Mouse (Mus musculus): ENCODE measurements around the gene Abcg5. TPM values are rescaled to one million over a fixed set of nuclear protein-coding genes. Genes with fewer than 3 reads are reported as not detected.

Gene Abcg5
- polyA plus RNA-seq, 1 experiment from 2014 or later, result 3.1 TPM

DNA sequence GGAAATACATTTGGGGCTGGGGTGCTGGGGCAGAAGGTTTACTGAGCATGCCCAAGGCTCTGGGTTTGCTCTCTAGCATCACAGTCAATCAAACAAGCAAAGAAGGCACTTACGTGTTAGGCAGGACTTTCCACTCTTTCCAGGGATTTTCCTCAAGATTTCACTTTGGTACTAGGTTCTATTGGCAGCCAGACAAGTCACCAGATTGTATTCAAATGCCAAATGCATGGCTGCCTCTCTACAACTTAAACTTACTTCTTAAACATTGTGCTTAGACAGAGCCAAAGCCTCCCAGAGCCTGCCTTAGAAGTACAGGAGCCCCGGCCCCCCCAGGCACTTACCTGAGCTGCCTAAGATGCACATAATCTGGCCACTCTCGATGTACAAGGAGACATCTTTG is 1.1 kb downstream of the Abcg5 start:
- ATAC-seq (replicated peaks), result no peak
- Histone ChIP-seq H3K27me3 (no peaks in the 10 kb centered on the region), H3K4me3 (no peak overlapping the region), H3K9ac (replicated peaks) (no peak overlapping the region), H3K4me2 (replicated peaks) (no peak overlapping the region), H3K27ac (replicated peaks) (no peak overlapping the region), H3K36me3 (no peaks in the 10 kb centered on the region), H3K9me3 (no peaks in the 10 kb centered on the region), H3K4me1 (no peaks in the 10 kb centered on the region)
- WGBS, result 66% methylated on average over 3 of the region's 3 CpGs

DNA sequence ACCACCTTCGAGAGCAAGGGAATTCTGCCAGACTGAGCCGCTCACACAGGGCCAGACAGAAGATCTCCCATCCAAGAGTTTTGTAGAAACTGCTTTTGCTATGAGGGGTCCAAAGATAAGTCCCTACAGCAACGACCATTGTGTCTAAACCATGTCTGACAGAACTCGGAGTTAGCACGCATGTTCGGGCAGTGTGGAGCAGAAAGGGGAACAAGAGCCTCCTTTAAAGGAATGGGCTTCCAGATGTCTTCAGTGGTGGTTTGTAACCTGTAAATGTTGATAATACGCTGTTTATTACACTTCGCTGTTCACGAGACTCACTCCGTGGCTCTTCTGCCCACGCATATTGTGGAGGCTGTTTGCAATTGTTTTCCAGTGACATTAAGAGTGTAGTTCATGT is 5.2 kb downstream of the Abcg5 start:
- Histone ChIP-seq H3K9me3 (no peaks in the 10 kb centered on the region), H3K27me3 (peaks cover 17% of the 10 kb centered on the region), H3K4me1 (peaks cover 10% of the 10 kb centered on the region), H3K4me2 (replicated peaks) (no peak overlapping the region), H3K36me3 (no peaks in the 10 kb centered on the region), H3K4me3 (no peak overlapping the region), H3K9ac (replicated peaks) (no peak overlapping the region), H3K27ac (replicated peaks) (no peak overlapping the region)
- no peak for ATAC-seq (replicated peaks)
- WGBS, result 92% methylated on average over 11 of the region's 11 CpGs

DNA sequence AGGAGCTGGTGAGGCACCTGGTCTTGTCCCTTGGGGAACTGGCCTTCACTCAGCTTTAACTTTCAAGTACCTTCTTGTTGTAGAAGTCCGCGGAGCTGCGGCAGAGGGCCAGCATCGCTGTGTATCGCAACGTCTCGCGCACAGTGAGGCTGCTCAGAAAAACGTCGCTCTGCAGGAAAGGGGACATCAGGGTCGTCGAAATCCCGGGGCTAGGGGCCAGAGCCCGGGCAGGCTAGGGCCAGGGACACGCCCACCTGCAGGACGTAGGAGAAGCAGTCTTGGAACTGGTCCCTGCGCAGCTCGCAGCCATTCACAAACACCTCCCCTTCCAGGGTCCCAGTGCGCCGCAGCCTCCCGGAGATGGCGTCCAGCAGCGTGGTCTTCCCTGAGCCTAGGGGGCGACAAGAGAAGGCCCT is 6.9 kb downstream of the Abcg5 start, which contains the start of gene Abcg8:
TSS of gene Abcg8 (plus strand) at position 352 of the 416 bp plus-strand sequence.
- H3K36me3 ChIP-seq, result no peaks in the 10 kb centered on the region
- peaks cover 10% of the 10 kb centered on the region for H3K4me1 ChIP-seq
- H3K9me3 ChIP-seq, result no peaks in the 10 kb centered on the region
- 0 out of 2 replicates have a peak within 1 kb of the TSS, but pooled peaks have one; percentile 11 for H3K9ac ChIP-seq (replicated peaks)
- peaks cover 17% of the 10 kb centered on the region for H3K27me3 ChIP-seq
- 4% methylated on average over 24 of the region's 24 CpGs for WGBS
- H3K4me3 ChIP-seq, result peak within 1 kb of the TSS; percentile 35
- no peak within 1 kb of the TSS for H3K27ac ChIP-seq (replicated peaks)
- peak; percentile 63; the same call in 1 of the 2 replicates for ATAC-seq (replicated peaks)
- H3K4me2 ChIP-seq (replicated peaks), result peak within 1 kb of the TSS; percentile 52

DNA sequence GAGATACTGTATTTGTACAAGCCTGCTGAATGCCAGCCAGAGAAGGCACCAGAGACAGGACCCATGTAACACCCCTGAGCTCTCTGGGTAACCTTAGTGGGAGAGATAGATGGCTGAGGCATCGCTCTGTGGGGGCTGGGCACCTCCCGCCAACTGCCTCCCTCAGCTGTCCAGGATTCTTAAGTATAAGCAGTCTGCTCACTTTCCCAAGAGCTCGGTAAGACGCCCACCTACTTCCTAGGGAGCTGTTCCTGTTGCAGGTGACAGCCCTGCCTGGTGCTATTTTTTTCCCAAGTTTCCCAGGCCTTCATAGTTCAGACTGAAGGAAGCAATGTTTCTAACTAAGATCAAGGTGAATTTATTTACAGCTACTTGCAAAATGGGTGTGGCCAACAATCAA is 7.6 kb downstream of the Abcg5 start:
- Histone ChIP-seq H3K27me3 (peaks cover 17% of the 10 kb centered on the region), H3K4me2 (replicated peaks) (no peak overlapping the region), H3K9ac (replicated peaks) (no peak overlapping the region), H3K27ac (replicated peaks) (no peak overlapping the region), H3K4me3 (no peak overlapping the region), H3K4me1 (peaks cover 10% of the 10 kb centered on the region), H3K9me3 (no peaks in the 10 kb centered on the region), H3K36me3 (no peaks in the 10 kb centered on the region)
- WGBS, result 60% methylated on average over 4 of the region's 4 CpGs
- no peak for ATAC-seq (replicated peaks)

DNA sequence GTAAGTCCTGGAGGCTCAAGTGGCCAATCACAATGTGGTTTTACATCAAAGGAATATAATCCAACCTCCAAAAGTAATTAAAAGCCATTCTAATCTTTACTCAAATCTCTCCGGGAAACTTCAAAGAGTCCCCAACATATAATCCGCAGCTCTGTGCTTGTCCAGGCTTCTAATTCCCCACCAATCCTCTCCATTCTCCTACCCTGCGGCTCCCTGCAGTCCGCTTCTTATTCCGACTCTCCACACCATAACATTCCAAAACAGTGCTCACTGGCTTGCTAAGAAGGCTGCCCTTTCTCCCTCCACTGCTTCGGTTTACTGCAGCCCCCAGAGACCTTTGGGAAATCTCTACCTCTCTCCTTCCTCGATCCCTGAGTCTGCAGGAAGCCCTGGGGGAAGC is 8.8 kb downstream of the Abcg5 start:
- Histone ChIP-seq H3K36me3 (no peaks in the 10 kb centered on the region), H3K4me2 (replicated peaks) (no peak overlapping the region), H3K9ac (replicated peaks) (no peak overlapping the region), H3K27me3 (peaks cover 17% of the 10 kb centered on the region), H3K9me3 (no peaks in the 10 kb centered on the region), H3K4me1 (peaks cover 10% of the 10 kb centered on the region), H3K27ac (replicated peaks) (no peak overlapping the region), H3K4me3 (no peak overlapping the region)
- no peak for ATAC-seq (replicated peaks)
- 4% methylated on average over 7 of the region's 7 CpGs for WGBS

DNA sequence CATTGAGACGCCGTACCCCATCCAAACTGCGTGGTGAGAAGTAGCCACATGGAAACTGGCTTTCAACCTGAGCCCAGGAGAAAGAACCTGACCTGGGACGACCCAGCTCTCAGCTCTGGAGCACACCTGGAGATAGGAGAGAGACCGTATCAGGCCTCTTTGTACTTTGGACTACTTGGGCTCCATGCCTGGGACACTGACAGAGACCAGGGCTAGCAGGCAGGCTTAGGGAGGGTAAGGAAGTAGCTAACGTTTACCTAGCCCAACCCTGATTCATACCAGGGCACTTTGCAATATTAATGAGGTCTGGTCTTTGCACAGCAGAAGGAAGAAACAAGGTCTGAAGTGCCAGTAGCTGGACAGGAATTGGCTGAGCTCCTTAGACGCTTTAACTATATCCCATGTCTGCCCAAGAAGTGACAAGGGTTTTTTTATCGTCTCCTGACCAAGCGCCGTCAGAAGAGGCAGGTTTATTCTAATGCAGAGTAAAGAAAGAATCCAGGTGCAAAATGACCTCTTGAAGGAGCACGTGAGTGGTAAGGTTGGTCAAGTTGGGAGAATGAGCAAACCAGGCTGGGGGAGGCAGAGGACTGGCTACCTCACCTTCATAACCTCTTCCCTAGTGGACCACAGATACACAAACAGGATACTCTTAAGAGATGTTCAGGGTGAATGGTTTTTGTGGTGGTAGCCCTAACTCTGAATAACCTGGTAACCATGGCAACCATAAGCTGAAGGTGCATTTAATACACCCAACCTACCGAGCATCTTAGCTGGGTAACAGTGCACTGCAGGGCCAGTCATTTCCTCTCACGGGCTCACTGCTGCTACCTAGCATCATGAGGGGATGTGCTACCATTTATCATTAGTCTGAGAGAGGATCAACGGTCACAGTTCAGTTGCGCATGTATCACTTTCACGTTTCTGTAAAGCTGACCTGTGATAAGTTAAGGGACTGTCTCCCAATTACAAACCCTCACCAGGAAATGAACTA is 10.1 kb downstream of the Abcg5 start:
- Histone ChIP-seq H3K27ac (replicated peaks) (no peak overlapping the region), H3K27me3 (peaks cover 17% of the 10 kb centered on the region), H3K4me1 (peaks cover 10% of the 10 kb centered on the region), H3K4me2 (replicated peaks) (no peak overlapping the region), H3K36me3 (no peaks in the 10 kb centered on the region), H3K9me3 (no peaks in the 10 kb centered on the region), H3K4me3 (no peak overlapping the region), H3K9ac (replicated peaks) (no peak overlapping the region)
- 75% methylated on average over 16 of the region's 16 CpGs for WGBS
- no peak for ATAC-seq (replicated peaks)

DNA sequence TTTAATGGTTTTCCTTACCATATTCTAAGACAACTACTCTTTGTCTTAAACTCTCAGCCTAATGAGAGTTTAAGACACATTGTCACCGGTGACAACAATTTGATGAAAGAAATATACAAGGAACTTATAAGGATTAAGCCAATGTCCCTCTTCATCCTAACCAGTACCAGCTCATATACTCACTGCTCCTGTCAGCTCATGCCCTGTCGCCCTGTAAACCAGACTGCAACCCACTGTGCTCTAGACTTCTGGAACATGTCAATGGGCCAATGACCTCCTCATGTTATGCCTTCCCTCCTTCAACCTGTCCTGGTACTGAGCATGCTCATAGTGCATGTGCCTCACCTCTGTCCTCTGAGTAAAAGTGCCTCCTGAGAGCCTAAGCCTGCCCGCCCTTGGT is 15.0 kb downstream of the Abcg5 start:
- WGBS, result 90% methylated on average over 3 of the region's 3 CpGs
- Histone ChIP-seq H3K27ac (replicated peaks) (no peak overlapping the region), H3K4me1 (no peaks in the 10 kb centered on the region), H3K4me2 (replicated peaks) (no peak overlapping the region), H3K4me3 (no peak overlapping the region), H3K36me3 (no peaks in the 10 kb centered on the region), H3K9ac (replicated peaks) (no peak overlapping the region), H3K9me3 (no peaks in the 10 kb centered on the region), H3K27me3 (no peaks in the 10 kb centered on the region)
- no peak for ATAC-seq (replicated peaks)

DNA sequence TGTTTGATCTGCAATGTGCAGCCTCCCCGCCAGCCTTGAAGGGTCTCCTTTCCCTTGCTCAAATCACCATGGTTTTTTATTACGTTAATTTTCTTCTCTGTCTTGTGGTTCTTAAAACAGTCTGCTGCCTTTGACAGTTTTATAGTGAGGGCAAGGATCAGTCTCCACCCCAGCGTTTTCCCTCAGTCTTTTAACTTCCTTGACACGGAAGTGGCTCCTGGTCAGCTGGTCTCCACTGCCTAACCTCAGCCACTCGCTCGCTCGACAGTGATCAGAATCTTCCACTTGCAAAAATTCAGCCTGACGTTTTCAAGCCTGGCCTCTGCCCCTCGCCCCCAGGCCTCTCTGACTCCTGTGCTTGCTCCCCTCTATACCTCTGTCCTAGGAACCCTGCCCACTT is 17.1 kb downstream of the Abcg5 start:
- no peak overlapping the region for H3K4me2 ChIP-seq (replicated peaks)
- H3K4me3 ChIP-seq, result no peak overlapping the region
- no peak for ATAC-seq (replicated peaks)
- 67% methylated on average over 9 of the region's 9 CpGs for WGBS
- H3K9me3 ChIP-seq, result no peaks in the 10 kb centered on the region
- no peak overlapping the region for H3K27ac ChIP-seq (replicated peaks)
- no peaks in the 10 kb centered on the region for H3K36me3 ChIP-seq
- H3K9ac ChIP-seq (replicated peaks), result no peak overlapping the region
- no peaks in the 10 kb centered on the region for H3K4me1 ChIP-seq
- no peaks in the 10 kb centered on the region for H3K27me3 ChIP-seq

DNA sequence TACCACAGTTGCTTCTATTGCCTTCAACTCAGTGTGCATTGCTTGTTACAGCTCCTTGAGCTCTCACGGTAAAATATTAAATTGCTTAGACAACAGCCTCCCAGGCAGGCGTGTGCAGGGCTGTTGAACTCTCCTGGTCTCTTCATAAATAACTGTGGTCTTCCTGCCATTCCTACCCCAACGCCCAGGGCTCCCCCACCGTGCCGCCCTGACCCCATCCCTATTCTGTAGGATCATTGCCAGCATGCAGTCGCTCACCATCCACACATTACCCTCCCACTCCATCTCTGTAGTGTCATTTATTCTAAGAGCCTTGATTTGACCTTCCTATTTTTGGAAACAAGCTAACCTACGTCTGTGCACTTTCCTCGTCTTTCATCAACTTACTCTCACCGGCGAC is 17.8 kb downstream of the Abcg5 start:
- no peaks in the 10 kb centered on the region for H3K4me1 ChIP-seq
- H3K4me2 ChIP-seq (replicated peaks), result no peak overlapping the region
- H3K9ac ChIP-seq (replicated peaks), result no peak overlapping the region
- no peaks in the 10 kb centered on the region for H3K27me3 ChIP-seq
- no peak overlapping the region for H3K4me3 ChIP-seq
- H3K9me3 ChIP-seq, result no peaks in the 10 kb centered on the region
- WGBS, result 68% methylated on average over 10 of the region's 10 CpGs
- no peaks in the 10 kb centered on the region for H3K36me3 ChIP-seq
- no peak for ATAC-seq (replicated peaks)
- H3K27ac ChIP-seq (replicated peaks), result no peak overlapping the region

DNA sequence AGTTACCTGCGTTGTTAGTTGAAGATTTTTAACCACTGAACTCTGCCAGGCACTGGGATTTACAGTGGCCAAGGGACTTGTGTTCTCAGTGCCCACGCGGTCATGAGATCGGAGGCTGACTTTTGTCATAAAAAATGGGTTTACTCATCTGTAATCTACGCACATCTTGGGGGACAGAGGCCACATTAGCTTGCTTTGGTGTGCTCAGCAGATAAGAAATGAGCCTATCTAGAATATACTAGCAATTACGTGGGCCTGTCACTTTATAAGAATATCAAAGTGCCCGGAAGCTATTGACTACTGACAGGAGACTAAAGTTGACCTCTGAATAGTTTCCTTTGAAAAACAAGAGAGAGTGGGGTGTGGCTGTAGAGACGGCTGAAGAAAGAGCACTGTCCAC is 23.9 kb downstream of the Abcg5 start:
- H3K9me3 ChIP-seq, result no peaks in the 10 kb centered on the region
- 79% methylated on average over 8 of the region's 8 CpGs for WGBS
- H3K4me3 ChIP-seq, result no peak overlapping the region
- peaks cover 3% of the 10 kb centered on the region; the same call in 1 of the 2 replicates for H3K4me1 ChIP-seq
- ATAC-seq (replicated peaks), result no peak
- H3K4me2 ChIP-seq (replicated peaks), result no peak overlapping the region
- H3K27ac ChIP-seq (replicated peaks), result no peak overlapping the region
- no peak overlapping the region for H3K9ac ChIP-seq (replicated peaks)
- H3K27me3 ChIP-seq, result no peaks in the 10 kb centered on the region
- H3K36me3 ChIP-seq, result no peaks in the 10 kb centered on the region

DNA sequence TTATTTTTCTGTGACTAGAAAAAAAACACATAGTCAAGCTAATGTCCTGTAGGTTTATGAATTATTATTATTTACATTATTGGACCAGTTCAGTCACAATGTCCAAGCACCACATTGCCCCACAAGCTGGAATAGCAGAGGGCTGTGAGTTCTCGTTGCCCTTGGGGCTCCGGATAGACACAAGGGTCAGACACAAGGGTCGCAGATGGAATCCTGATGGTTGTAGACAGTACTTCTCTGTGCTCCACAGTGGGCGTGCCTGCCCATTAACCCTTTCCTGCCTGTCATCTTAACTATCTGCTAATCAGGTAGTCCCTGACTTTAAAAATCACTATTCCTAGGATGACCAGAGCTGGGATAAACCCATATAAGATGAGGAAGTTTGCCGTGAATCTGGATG is 24.6 kb downstream of the Abcg5 start:
- Histone ChIP-seq H3K4me1 (peaks cover 3% of the 10 kb centered on the region; the same call in 1 of the 2 replicates), H3K27me3 (no peaks in the 10 kb centered on the region), H3K9me3 (no peaks in the 10 kb centered on the region), H3K27ac (replicated peaks) (no peak overlapping the region), H3K4me3 (no peak overlapping the region), H3K4me2 (replicated peaks) (no peak overlapping the region), H3K9ac (replicated peaks) (no peak overlapping the region), H3K36me3 (no peaks in the 10 kb centered on the region)
- no peak for ATAC-seq (replicated peaks)
- WGBS, result 56% methylated on average over 5 of the region's 5 CpGs

DNA sequence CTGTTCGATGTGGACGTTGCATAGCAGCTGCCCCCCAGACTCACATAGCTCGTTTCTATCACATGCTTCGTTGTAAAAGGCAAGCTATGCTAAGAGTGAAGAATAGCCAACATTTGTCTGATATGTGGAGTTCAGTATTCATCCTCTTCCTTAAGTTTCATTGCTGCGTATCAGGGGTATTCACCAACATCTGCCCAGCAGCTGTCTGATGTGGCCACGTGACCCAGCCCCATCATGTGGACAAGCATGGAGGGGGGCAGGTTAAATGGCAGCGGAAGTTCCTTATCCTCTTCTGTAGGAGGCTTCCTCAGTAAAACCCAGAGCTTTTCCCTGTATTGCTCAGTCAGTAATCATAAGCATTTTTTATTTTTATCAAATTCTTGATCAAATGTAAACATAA is 25.0 kb downstream of the Abcg5 start:
- peaks cover 3% of the 10 kb centered on the region; the same call in 1 of the 2 replicates for H3K4me1 ChIP-seq
- no peak for ATAC-seq (replicated peaks)
- no peak overlapping the region for H3K9ac ChIP-seq (replicated peaks)
- H3K9me3 ChIP-seq, result no peaks in the 10 kb centered on the region
- no peak overlapping the region for H3K4me3 ChIP-seq
- 84% methylated on average over 7 of the region's 7 CpGs for WGBS
- no peaks in the 10 kb centered on the region for H3K27me3 ChIP-seq
- H3K36me3 ChIP-seq, result no peaks in the 10 kb centered on the region
- no peak overlapping the region for H3K4me2 ChIP-seq (replicated peaks)
- H3K27ac ChIP-seq (replicated peaks), result no peak overlapping the region; the same call in 1 of the 2 replicates
